Mouse (Mus musculus): ENCODE measurements around the gene Hoxa7.

DNA sequence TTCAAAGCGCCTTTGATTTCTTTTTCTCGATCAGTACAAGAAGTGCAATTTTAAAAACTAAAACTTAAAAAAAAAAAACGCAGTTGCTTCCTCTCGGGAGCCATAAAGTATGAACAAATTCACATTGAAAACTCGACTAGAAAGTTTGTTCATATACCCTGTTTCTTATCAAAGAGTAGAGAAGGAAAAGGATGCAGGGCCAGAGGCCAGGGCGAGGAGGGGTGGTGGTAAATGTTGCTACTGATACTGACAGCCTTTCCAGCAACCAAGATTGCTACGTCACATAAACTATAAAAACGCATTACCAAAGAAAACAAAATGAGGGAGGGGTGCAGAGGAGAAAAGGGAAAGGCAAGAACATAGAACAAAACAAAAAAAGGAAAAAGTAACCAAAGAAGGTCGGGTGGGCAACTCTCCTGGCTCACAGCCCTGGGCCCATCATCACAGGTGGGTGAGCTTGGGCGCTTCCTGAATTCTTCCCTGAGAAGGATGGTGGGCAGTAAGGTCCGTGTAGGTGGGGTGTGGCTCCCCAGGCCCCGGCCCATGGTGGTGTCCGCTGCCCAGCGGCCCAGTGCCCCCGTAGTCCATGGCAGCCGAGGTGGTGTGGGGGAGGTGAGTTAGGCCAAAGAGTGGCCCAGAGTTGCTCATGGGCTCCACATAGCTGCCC lies 52.0 kb downstream of the Hoxa7 start:
- TF ChIP-seq ZNF384 (IDR thresholded peaks at IDR 0.05; ENCODE audit: low read depth, low read length) = no peak
- no peak for TF ChIP-seq HCFC1 (IDR thresholded peaks at IDR 0.05; ENCODE audit: borderline replicate concordance, insufficient read depth, low read length)

Data from ES-E14 (cell line).